Mouse (Mus musculus) cortical plate, adult 2 months (tissue): ENCODE results near the gene Nucb2.

Source experiments
- CTCF ChIP-seq: fragments of 200-500 bp; IDR thresholded peaks from 2 replicates; pipeline ENCODE4 v1.5.1; 2011; ENCODE audit warnings: mild to moderate bottlenecking, control low read depth, low read length; ENCODE audit not compliant: insufficient read depth; ENCODE audit errors: extremely low read depth
- POLR2A ChIP-seq: fragments of 200-500 bp; IDR thresholded peaks from 2 replicates; pipeline ENCODE4 v1.6.1; 2011; ENCODE audit warnings: mild to moderate bottlenecking, low read length, control low read depth; ENCODE audit not compliant: insufficient read depth; ENCODE audit errors: extremely low read depth

DNA sequence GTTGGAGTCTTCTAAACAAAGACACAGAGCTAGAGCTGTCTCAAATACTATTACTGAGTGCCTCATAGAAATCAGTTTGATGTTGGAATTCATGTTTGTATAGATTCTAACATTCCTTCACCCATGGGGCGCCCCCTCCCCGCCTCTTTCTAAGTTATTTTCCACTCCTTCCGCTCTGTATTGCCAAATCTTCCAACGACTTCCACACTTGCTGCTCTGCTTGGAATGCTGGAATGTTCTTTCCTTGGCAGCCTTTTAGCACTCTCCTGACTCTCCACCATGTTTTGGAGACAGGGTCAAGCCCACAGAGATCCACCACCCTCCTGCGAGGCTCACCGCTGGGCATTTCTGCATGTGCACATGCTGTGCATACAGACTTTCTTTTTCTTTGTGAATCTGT, 46.8 kb upstream of the Nucb2 start:
- TF ChIP-seq CTCF (no peak), POLR2A (no peak)
